Mouse (Mus musculus): ENCODE results near the gene Ptpn12.

DNA sequence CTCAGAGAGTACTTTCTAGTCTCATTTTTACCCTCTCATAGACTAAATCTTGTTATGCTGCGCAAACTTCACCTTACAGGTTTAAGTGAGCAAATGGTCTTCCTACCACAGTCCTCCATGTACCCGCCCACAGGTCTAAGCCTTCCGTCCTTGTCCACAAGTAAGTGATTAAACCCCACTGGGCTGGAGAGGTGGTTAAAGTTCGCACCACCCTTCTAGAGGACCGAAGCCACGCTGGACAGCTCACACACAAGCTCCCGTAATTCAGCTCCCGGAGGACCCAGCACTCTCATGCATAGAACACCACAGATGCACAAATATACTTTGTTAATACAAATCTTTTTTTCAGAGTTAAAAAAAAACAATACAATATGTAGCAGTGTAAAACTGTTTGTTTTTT, 69.4 kb downstream of the Ptpn12 start:
- no peak for TF ChIP-seq HCFC1 (IDR thresholded peaks at IDR 0.05; ENCODE audit: borderline replicate concordance, insufficient read depth, low read length)
- no peak for TF ChIP-seq MAFK (IDR thresholded peaks at IDR 0.05; ENCODE audit: insufficient read depth, low read depth, low read length)
- no peak for TF ChIP-seq ZNF384 (IDR thresholded peaks at IDR 0.05; ENCODE audit: low read depth, low read length)
- TF ChIP-seq CHD2 (IDR thresholded peaks at IDR 0.05; ENCODE audit: low read depth, low read length), result no peak

Measured in ES-E14 (cell line).